Mouse (Mus musculus) liver, embryonic 14.5 days (tissue): ENCODE data around the gene Phldb2. TPM values are rescaled to one million over a fixed set of nuclear protein-coding genes. Genes with fewer than 3 reads are reported as not detected.

Experiments
- ATAC-seq: fragments of 200-750 bp; cut with Nextera tagmentation; 2 replicates; pipeline ENCODE4 v1.8.0; 2017; ENCODE audit warnings: moderate number of reproducible peaks, mild to moderate bottlenecking, moderate library complexity; ENCODE audit not compliant: insufficient read depth
- DNase-seq, 3 experiments: peaks; one replicate each; pipeline ENCODE4 v3.0.0-alpha.2; 2012 to 2013; ENCODE audit warnings: low read depth in 3 of 3, low spot score in 3 of 3
- H3K27ac ChIP-seq: fragments of 300-500 bp; sonication (generic); 2 replicates; pipeline ENCODE4 v1.5.1; 2014; ENCODE audit warnings: moderate library complexity, mild to moderate bottlenecking, control low read depth, inconsistent platforms
- H3K27me3 ChIP-seq: fragments of 300-500 bp; sonication (generic); 2 replicates; pipeline ENCODE4 v1.6.1; 2014; ENCODE audit warnings: mild to moderate bottlenecking, low read length, moderate library complexity; ENCODE audit not compliant: control insufficient read depth, insufficient read depth
- H3K36me3 ChIP-seq: fragments of 300-500 bp; sonication (generic); replicated peaks from 2 replicates; pipeline ENCODE4 v1.6.1; 2014; ENCODE audit warnings: low read depth; ENCODE audit not compliant: control insufficient read depth, insufficient read depth
- H3K4me1 ChIP-seq, 2 experiments: fragments of 200-500 bp in 1 of 2; fragments of 300-500 bp in 1 of 2; sonication (generic) in 1 of 2; replicated peaks; 2 replicates each; pipeline ENCODE4 v1.6.1; 2012 to 2014; ENCODE audit warnings: antibody characterized with exemption in 1 of 2, inconsistent platforms in 1 of 2, low read length in 1 of 2; ENCODE audit not compliant: control insufficient read depth in 2 of 2, insufficient read depth in 2 of 2
- H3K4me2 ChIP-seq: fragments of 300-500 bp; sonication (generic); 2 replicates; pipeline ENCODE4 v1.6.1; 2014; ENCODE audit warnings: low read depth, mild to moderate bottlenecking, control low read depth, moderate library complexity
- H3K4me3 ChIP-seq, 2 experiments: fragments of 200-500 bp in 1 of 2; fragments of 300-500 bp in 1 of 2; sonication (generic) in 1 of 2; 2 replicates each; pipeline ENCODE4 v1.5.1; 2012 to 2014; ENCODE audit warnings: low read depth in 2 of 2, low read length in 2 of 2, mild to moderate bottlenecking in 2 of 2, control low read depth in 1 of 2, inconsistent platforms in 1 of 2, moderate library complexity in 1 of 2; ENCODE audit not compliant: insufficient read depth in 1 of 2
- H3K9ac ChIP-seq: fragments of 300-500 bp; sonication (generic); replicated peaks from 2 replicates; pipeline ENCODE4 v1.6.1; 2014; ENCODE audit warnings: mild to moderate bottlenecking, control low read depth, moderate library complexity
- H3K9me3 ChIP-seq: fragments of 300-500 bp; sonication (generic); 2 replicates; pipeline ENCODE4 v1.6.1; 2016; ENCODE audit warnings: low read length, mixed read lengths; ENCODE audit not compliant: control insufficient read depth
- CTCF ChIP-seq: IDR thresholded peaks from 2 replicates; pipeline ENCODE4 v1.5.1; 2016; ENCODE audit warnings: antibody characterized with exemption, low read depth, control low read depth
- EP300 ChIP-seq: IDR thresholded peaks from 2 replicates; pipeline ENCODE4 v1.6.1; 2016; ENCODE audit warnings: antibody characterized with exemption, low read depth
- WGBS: fragments of 180-500 bp; shearing (Covaris S2); extraction: QIAGEN DNeasy Blood & Tissue Kit; methylation state at CpG from one replicate; pipeline ENCODE4 v1.1.7; 2014; ENCODE audit not compliant: insufficient replicate concordance; 5-methylcytosine and 5-hydroxymethylcytosine counted together
- polyA plus RNA-seq, 2 experiments: library from polyadenylated mRNA; depleted of rRNA in 1 of 2; stranded (reverse) in 1 of 2; unstranded in 1 of 2; fragments of >200 nt; fragmentation: Nextera tagmentation in 1 of 2; extraction: Ambion mirVana in 1 of 2; gene quantifications; 2 replicates each; pipeline versions ENCODE4 v1.2.1 to v1.2.3; 2012 to 2014

The Phldb2 gene
- polyA plus RNA-seq, 2 experiments: 9.7 to 12.7 TPM

- ATAC-seq (no peak), DNase-seq (no peak)
- Histone ChIP-seq H3K9me3 (no peaks in the 10 kb centered on the region), H3K36me3 (no peaks in the 10 kb centered on the region), H3K4me2 (no peak overlapping the region), H3K9ac (no peak overlapping the region), H3K27me3 (no peaks in the 10 kb centered on the region), H3K4me3 (no peak overlapping the region), H3K4me1 (no peaks in the 10 kb centered on the region), H3K27ac (no peak overlapping the region)
- no peak for TF ChIP-seq EP300
- TF ChIP-seq CTCF: no peak
- WGBS: 60% methylated on average over 4 of the region's 4 CpGs
Observed at GRCm38 (mm10) chr16:45767434-45767833, 186.0 kb downstream of the Phldb2 start.

GRCm38 (mm10) chr16:45765801-45766494 is 187.4 kb downstream of the Phldb2 start:
- DNase-seq (no peak), ATAC-seq (no peak)
- Histone ChIP-seq H3K9me3 (no peaks in the 10 kb centered on the region), H3K4me1 (no peaks in the 10 kb centered on the region), H3K4me2 (no peak overlapping the region), H3K27ac (no peak overlapping the region), H3K9ac (no peak overlapping the region), H3K27me3 (no peaks in the 10 kb centered on the region), H3K4me3 (no peak overlapping the region), H3K36me3 (no peaks in the 10 kb centered on the region)
- TF ChIP-seq EP300 (no peak), CTCF (no peak)
- 66% methylated on average over 7 of the region's 7 CpGs for WGBS

- Histone ChIP-seq H3K4me2 (no peak overlapping the region), H3K27ac (no peak overlapping the region), H3K9ac (no peak overlapping the region), H3K9me3 (no peaks in the 10 kb centered on the region), H3K27me3 (no peaks in the 10 kb centered on the region), H3K36me3 (no peaks in the 10 kb centered on the region), H3K4me3 (no peak overlapping the region), H3K4me1 (no peaks in the 10 kb centered on the region)
- ATAC-seq (no peak), DNase-seq (no peak)
- WGBS: 56% methylated on average over 3 of the region's 3 CpGs
- TF ChIP-seq EP300: no peak
- TF ChIP-seq CTCF: no peak
Observed at GRCm38 (mm10) chr16:45765102-45765501, 188.3 kb downstream of the Phldb2 start.

GRCm38 (mm10) chr16:45762859-45763505 is 190.4 kb downstream of the Phldb2 start:
- Histone ChIP-seq H3K9ac (no peak overlapping the region), H3K4me2 (no peak overlapping the region), H3K27ac (no peak overlapping the region), H3K27me3 (no peaks in the 10 kb centered on the region), H3K4me1 (no peaks in the 10 kb centered on the region), H3K9me3 (no peaks in the 10 kb centered on the region), H3K4me3 (no peak overlapping the region), H3K36me3 (no peaks in the 10 kb centered on the region)
- ATAC-seq (no peak), DNase-seq (no peak)
- TF ChIP-seq EP300 (no peak), CTCF (no peak)
- WGBS: 72% methylated on average over 13 of the region's 13 CpGs

GRCm38 (mm10) chr16:45761425-45761824 is 192.0 kb downstream of the Phldb2 start:
- no peaks in the 10 kb centered on the region for H3K4me1 ChIP-seq
- no peaks in the 10 kb centered on the region for H3K36me3 ChIP-seq
- no peaks in the 10 kb centered on the region for H3K27me3 ChIP-seq
- H3K4me3 ChIP-seq: no peak overlapping the region
- no peak overlapping the region for H3K9ac ChIP-seq
- no peaks in the 10 kb centered on the region for H3K9me3 ChIP-seq
- TF ChIP-seq EP300 (no peak), CTCF (0 out of 2 replicates have a peak, but pooled peaks have one; percentile 7)
- H3K4me2 ChIP-seq: no peak overlapping the region
- WGBS: 34% methylated on average over 1 of the region's 1 CpGs
- H3K27ac ChIP-seq: no peak overlapping the region
- DNase-seq: no peak
- no peak for ATAC-seq
